Mouse (Mus musculus): ENCODE measurements around the gene Cdcp2. TPM values are rescaled to one million over a fixed set of nuclear protein-coding genes. Genes with fewer than 3 reads are reported as not detected.
"Not testable (repeated sequence)": the region's sequence is repeated elsewhere in the genome, so short reads cannot be mapped to it uniquely, and the experiment has no call there.

Cdcp2 gene
- total RNA-seq, 2 experiments from 2014 or later, result not detected

DNA sequence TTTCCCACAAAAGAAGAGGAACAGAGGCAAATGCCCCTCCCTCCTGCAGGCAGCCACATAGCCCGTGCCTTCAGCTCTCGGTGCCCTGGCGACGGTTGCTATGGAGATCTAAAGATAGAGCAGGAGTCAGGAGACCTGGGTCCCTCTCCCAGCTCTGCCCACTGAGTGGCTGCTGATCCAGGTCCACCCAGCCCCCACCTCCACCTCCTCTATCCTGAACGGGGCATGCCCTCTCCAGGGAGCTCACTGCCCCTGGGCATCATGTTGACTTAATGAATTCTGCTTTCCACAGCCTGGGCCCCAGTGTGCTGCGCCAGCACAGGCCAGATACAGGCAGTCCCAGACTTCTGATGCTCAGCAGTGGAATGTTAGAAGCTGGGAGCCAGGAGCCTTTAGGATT, 11.8 kb upstream of the Cdcp2 start:
- no peak for ATAC-seq (ENCODE audit: poor library complexity, severe bottlenecking)

DNA sequence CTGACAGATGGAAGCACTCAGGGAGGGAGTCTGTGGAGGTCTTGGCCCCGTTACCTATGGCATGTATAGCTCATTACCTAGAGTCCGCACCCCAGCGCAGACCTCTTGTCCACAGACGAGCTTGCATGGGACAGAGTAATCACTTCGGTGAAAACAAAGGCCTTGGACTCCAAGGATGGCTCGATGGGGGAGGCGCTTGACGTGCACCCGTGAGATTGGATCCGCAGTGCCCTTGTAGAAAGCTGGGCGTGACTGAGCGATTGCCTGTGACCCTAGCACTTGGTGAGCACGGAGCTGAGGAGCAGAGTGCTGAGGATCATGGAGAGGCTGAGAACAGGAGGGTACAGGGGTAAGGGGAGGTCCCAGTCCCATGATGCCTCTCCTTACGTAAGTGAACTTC, 5.0 kb upstream of the Cdcp2 start:
- ATAC-seq (ENCODE audit: poor library complexity, severe bottlenecking), result no peak

DNA sequence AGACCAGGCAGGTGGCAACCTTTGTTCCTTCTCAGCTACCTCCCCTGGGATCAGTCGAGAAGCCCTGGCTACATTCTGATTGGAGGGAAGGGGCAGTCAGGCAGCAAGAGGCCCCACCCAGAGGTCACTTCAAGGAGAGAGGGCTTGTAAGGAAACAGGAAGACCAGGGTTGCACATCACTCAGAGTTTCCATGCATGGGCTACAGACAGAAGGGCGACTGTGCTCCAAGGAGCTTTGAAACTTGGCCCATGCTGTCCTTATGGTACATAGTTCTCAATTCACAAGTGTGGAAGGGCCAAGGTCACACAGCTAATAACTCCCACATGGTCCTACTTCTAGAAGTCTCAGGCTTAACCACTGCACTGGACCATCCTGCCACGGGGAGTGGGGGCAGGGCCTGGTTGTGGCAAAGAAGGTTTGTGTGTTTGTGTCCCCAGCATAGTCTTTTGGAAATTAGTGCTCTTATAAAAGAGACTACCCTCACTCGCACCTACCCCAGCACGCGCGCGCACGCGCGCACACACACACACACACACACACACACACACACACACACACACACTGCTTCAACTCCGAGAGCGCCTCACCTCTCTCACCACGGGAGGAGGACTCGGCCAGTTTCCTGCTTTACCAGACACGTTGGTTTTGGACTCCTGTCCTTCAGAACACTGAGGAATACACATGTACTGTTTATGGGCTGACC, 2.1 kb upstream of the Cdcp2 start:
- ATAC-seq (ENCODE audit: poor library complexity, severe bottlenecking), result no peak; the same call in 1 of the 2 replicates

DNA sequence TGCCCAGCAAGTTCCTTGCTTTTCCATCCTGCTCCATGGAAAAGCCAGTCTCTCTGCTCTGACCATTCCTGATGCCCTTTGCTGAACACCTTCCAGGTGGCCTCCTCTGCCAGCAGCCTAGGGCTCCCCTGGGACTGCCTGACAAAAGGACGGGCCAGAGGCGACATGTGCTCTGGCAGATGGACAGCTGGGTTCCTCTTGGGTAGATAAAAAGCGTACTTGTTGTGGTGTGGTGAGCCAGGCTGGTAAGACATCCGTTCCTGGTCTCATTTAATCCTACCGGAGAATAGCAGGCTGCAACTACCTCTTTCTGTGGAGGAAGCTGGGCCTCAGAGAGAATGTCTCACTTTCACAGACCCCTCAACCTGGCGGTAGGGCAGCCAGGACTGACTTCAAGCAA, 648 bp upstream of the Cdcp2 start:
- ATAC-seq (ENCODE audit: poor library complexity, severe bottlenecking), result peak; percentile 62

DNA sequence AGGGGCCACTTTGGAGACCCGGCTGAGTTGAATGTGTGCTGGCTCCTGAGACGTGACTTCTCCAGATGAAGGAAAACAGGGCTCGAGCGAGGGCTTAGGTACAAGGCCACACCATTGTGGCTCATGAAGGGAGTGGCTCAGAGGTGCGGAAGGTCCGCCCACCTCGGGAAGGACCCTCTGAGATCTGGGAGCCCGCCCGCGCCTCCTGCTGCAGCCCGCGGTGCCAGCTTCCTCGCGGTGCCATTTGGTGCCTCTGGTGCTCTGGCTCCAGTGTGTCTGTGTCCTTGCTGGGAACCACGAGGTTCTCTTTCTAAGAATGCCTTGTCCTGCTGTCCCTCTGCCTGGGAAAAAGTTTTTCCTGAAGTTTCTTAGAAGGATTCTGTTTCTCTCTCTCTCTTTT, 1.2 kb downstream of the Cdcp2 start:
- no peak for ATAC-seq (ENCODE audit: poor library complexity, severe bottlenecking)

DNA sequence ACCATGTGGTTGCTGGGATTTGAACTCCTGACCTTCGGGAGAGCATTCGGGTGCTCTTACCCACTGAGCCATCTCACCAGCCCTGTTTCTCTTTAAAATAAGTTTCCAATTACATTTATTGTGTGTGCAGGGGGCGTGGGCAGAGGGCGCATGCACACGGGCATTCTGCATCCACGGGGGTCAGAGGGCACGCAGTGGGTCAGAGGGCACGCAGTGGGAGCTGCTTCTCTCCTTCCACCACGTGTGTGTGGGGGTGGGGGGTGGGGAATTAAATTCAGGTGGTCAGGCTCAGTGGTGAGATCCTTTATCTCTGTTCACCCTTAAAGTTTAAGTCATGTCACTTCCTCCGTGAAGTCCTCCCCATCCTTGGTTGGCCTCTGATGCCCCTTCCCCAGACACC, 1.7 kb downstream of the Cdcp2 start:
- no peak for ATAC-seq (ENCODE audit: poor library complexity, severe bottlenecking)

DNA sequence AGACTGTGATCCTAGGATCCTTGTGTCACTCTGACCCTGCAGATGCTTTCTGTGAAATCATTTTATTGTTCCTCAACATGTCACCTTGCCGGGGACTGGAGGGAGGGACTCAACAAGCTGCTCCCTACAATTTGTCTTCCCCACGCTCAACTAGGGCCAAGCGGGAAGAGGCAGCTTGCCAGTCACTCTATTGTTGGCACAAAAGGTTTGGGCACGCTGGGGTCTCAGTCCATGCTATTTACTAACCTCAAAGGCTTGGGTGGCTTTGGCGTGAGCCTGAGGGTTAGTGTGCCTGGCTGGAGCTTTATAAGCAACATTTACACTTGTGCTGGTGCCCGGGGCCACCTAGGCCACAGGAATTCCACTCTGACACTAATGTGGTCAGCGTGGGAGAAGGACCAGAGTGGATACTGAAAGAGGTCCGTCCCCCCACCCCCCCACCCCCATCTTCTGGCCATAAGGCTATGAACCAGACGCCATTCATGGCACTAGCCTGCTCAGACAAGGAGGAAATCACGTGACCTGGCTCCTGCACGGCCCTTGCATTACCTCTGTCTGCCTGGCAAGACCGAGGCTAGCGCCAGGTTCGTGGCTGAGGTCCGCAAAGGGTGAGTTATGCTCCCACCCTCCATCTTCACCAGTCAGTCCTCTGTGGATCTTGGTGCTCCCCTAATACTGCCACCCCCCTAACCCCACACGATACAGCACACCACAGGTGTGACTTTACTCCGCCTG, 2.3 kb downstream of the Cdcp2 start:
- no peak for ATAC-seq (ENCODE audit: poor library complexity, severe bottlenecking)

DNA sequence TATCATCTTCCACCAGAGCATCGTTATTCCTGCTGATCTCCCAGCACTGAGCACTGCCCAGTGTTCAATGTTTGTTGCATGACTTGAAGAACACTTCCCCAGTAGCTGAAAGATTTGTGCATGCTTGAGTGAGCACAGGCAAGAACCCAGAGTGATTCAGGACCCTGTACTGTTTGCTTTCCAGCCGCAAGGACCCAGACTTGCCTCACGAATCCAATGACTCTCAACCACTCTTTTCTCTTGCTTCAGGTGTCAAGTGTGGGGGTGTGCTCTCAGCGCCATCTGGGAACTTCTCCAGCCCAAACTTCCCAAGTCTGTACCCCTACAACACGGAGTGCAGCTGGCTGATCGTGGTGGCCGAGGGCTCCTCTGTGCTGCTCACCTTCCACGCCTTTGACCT, 5.5 kb downstream of the Cdcp2 start:
- no peak for ATAC-seq (ENCODE audit: poor library complexity, severe bottlenecking)

DNA sequence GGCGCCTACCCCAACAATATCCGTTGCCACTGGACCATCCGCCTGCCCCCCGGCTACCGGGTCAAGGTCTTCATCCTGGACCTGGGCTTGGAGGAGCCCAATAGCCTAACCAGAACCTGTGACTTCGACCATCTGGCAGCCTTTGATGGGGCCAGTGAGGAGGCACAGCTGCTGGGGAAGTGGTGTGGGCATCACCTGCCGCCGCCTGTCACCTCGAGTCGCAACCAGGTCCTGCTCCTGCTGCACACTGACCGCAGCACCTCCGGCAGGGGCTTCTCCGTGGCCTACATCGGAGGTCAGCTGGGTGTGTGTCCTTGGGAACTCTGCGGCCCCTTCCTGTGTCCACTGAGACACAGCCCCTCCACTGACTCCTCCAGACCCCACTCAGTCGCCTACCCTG, 10.1 kb downstream of the Cdcp2 start:
- ATAC-seq (ENCODE audit: poor library complexity, severe bottlenecking), result no peak

DNA sequence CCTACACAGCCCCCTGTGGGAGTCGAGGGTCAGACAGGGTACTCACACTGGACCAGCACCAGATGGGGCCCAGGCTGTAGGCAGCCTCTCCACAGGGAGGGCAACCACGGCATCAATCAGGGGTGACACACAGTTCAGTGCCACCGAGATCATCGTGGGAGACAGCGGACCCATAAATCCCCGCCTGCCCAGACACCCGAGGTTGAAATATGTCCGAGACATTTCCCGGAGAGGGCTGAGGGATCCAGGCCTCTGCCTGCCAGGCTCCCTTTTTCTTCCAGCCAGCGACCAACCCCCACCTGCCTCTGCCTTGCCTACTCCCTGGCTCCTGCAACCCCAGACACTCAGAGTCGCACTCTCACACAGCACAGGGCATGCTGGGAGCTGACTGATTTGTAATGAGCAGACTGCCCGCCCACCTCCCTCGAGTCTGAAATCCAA, 11.6 kb downstream of the Cdcp2 start:
- ATAC-seq (ENCODE audit: poor library complexity, severe bottlenecking), result no peak

DNA sequence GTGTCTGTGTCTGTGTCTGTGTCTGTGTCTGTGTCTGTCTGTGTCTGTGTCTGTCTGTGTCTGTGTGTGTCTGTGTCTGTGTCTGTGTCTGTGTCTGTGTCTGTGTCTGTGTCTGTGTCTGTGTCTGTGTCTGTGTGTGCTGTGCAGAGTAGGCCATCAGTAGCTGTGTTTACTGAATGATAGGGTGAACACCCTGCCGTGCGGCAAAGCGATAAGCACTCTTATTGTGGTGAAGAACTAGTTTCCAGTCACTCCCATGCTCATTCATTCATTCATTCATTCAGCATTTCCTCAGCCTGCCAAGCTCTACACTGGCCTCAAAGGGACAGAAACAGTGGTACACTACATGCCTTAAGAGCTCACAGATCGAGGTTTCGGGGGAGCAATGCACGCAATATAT, 12.5 kb downstream of the Cdcp2 start:
- ATAC-seq (ENCODE audit: poor library complexity, severe bottlenecking), result not testable (repeated sequence)

DNA sequence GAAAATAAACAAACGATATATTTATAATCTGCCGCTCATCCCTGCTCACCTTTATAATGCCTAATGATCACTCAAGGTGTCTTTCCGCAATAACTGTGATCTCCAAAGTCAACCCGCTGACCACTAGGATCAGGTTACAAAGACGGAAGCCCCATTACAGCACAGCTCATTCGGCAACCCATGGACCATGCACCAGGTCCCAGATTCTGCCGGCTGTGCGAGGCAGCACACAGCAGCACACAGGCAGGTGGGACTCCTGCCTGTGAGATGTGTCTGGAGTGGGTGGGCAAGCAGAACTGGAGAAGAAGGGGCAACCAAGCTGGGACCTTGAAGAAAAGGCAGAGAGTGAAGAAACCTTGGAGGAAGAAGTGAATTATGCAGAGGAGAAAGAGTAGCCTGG, 17.6 kb downstream of the Cdcp2 start:
- no peak for ATAC-seq (ENCODE audit: poor library complexity, severe bottlenecking)

DNA sequence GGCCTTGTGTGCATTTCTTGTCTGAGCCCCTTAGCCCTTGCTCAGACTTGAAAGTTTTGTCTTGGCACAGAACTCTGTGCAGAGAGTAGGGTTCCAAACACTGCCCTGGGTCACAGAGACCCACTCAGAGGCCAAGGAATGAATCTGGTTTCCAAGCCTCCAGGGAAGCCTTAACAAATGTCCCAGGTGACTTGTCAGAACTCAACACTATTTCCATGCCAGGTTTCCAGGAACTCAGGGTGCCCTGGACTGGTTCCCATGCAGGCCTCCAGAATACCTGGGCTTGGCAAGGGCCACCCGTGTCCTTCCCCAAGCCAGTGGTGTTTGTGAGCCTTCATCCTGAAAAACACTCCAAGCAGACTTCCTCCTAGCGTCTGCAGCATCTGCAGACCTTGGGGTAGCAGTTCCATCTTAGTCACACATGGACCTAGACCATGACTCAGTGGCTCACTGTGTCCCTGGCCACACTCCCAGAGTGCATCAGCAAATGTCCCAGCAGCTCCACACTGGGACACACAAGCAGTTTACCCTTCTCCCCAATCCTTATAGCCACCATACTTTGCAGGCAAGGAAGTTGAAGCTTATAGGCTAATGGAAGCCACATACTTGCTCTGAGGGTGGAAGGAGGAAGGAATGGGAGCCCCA, 21.2 kb downstream of the Cdcp2 start:
- ATAC-seq (ENCODE audit: poor library complexity, severe bottlenecking), result no peak

DNA sequence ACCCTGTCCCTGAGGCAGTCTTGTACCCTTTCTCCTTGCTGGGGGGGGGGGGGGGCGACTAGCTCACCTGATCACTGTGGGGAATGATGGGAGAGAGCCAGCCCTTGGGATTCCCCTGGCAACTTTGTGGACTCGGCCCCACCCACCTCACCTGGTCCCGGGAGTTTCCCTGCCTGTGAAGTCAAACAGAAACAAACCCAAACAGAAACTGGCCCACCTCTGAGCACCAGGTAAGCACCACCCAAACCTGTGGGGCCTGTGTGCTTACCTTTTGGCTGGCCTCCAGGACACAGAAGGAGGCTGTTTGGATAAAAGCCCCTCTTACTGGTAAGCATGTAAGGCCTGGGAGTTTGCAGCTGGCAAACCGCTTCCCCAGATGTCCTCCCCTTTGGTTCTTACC, 22.4 kb downstream of the Cdcp2 start:
- no peak for ATAC-seq (ENCODE audit: poor library complexity, severe bottlenecking)

DNA sequence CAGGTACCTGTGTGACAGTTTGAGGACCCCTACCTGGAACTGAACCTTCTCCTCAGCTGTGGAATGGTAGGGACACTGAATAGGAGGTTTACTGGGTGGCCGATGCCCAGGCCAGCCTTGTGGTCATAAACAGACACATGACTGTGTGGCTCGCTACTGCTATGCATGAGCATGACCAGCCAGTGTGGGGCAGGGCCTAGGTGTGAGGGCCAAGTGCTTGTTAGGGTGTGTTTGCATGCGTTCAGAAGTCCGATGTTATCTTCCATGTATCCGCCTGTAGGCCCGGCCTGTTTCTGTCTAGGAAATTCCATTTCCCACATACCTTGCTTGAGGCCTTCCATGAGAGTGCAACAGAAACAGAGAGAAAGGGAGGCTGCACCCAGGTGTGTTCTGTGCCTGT, 24.0 kb downstream of the Cdcp2 start:
- no peak for ATAC-seq (ENCODE audit: poor library complexity, severe bottlenecking)

DNA sequence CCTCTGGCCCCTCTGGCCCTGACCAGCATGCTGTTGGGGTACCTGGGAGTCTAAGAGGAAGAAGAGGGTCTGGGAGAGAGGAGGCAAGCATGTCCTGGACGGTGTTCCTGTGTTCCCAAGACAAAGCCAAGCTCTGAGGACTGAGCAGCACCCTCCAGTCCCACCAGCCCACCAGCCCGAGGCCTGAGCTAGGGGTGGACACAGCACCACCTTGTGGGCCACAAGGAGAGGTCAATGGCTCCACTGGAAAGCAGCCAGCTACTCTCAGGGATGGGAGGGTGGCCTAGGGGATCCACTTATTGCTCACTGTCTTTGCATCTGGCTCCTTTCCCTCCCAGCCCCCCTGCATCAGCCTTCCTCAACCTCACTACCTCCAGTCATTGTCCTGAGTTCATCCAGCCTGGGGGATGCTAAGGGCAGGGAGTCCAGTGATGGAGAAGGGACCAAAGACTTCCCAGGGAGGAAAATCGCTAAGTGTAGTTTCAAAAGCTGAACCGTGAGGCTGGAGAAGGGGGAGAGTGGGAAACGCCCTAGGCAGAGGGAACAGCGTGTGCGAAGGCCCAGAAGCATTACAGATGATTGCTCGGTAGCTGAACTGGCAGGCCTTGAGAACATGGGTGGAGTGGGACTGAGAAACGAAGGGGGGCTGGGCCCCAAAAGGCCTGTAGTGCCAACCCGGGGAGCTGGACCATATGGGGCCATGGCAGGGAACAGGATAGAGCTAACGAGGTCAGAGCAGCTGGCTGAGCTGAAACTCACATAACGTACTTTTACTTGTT, 24.7 kb downstream of the Cdcp2 start:
- no peak for ATAC-seq (ENCODE audit: poor library complexity, severe bottlenecking)

DNA sequence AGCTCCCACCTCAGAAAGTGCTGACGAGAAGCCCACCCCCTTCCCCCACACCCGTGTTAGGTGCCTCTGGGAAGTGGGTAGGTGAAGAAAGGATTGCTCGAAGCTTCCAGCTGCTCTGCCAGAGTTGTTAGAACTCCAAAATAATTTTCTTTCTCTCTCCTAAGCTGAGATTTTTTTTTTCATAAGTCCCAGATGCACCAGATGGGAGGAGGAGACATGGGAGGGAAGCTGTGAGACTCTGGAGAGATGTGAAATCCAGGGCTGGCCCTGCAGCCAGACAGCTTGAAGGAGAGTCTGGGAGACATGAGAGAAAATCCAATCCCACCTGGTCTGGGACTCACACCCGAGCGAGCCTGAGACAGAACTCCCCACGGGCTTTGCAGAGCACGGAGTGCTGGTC, 27.7 kb downstream of the Cdcp2 start:
- no peak for ATAC-seq (ENCODE audit: poor library complexity, severe bottlenecking)

DNA sequence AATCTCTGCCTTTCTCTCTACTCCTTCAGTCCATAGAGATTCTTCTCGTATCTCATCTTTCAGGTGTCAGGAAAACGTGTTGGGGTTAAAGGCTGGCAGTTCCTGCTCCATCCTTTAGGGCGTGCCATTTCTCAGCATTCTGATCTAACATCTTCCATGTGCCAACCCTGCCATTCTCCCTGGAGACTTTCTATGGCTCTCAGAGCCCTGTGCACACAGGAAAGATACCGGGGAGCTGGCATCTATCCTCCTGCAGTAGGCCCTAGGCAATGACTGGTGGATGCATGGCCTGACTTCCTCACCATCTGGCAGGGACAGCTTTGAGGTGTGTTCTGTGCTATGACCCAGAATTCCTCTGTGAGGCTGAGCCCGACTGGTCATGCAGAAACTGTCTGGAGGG, 28.4 kb downstream of the Cdcp2 start:
- no peak for ATAC-seq (ENCODE audit: poor library complexity, severe bottlenecking)

DNA sequence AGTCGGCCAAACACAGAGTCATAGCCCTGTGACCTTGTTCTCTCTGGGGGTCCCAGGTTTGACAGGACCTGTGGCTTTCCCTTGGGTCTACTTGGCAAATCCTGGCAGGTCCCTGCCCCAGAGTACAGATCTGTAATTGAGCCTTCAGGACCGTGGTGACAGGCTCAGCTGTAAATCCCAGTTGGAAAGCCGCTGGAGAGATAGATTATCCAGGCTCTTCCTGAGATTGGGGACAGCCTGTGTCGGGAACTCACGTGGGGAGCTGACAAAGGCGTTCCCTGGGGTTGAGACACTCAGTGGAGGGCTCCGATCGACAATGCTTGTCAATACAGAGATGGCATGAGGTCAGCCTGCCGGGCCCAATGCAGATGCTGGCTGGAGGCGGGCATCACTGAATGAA, 29.7 kb downstream of the Cdcp2 start:
- no peak for ATAC-seq (ENCODE audit: poor library complexity, severe bottlenecking)

DNA sequence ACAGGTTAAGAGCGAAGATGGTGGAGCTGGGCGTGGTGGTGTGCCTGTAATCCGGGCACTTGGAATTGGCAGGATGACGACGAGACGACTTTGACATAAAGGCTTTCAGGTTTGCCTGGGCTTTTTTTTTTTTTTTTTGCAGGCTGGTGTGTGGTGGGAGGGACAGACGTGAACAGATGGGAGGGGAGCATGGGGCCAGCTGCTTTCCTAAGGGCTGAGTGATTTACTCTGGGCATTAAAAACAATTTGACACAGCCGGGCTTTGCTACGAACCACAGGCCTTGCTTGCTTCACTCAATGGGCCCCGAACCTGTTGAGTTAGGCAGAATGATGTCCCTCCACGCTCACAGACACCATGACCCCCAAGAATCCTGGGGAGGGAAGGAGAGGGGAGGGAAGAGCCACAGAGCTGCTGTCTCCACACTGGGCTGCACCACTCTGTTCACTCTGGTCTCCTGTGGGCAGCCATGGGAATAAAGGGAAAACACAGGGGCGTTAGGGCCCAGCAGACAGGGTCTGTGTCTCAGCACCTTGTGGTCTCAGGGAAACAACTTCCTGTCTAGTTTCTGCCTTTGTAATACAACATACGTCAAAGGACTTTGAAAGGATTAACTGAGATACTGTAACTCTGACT, 30.3 kb downstream of the Cdcp2 start:
- no peak for ATAC-seq (ENCODE audit: poor library complexity, severe bottlenecking)

Measured in megakaryocyte, adult 5-6 weeks (primary cell).